Mouse (Mus musculus) testis, adult 2 months (tissue): Measurements from ENCODE around the gene Gjb4. TPM values are rescaled to one million over a fixed set of nuclear protein-coding genes. Genes with fewer than 3 reads are reported as not detected.

Experiments used
- H3K27ac ChIP-seq: fragments of 200-500 bp; 2 replicates; pipeline ENCODE4 v1.5.1; 2012; ENCODE audit warnings: low read depth, low read length; ENCODE audit not compliant: control insufficient read depth, insufficient read depth
- H3K27me3 ChIP-seq: fragments of 200-500 bp; 2 replicates; pipeline ENCODE4 v1.6.1; 2012; ENCODE audit warnings: mild to moderate bottlenecking, low read length, moderate library complexity; ENCODE audit not compliant: control insufficient read depth, insufficient read depth
- H3K36me3 ChIP-seq: fragments of 200-500 bp; 2 replicates; pipeline ENCODE4 v1.6.1; 2012; ENCODE audit warnings: mild to moderate bottlenecking, low read length; ENCODE audit not compliant: control insufficient read depth, insufficient read depth
- H3K4me1 ChIP-seq: fragments of 200-500 bp; 2 replicates; pipeline ENCODE4 v1.6.1; 2012; ENCODE audit warnings: low read length; ENCODE audit not compliant: control insufficient read depth, insufficient read depth
- H3K4me3 ChIP-seq: fragments of 200-500 bp; 2 replicates; pipeline ENCODE4 v1.5.1; 2012; ENCODE audit warnings: low read depth, mild to moderate bottlenecking, low read length, moderate library complexity, mixed read lengths; ENCODE audit not compliant: control insufficient read depth
- CTCF ChIP-seq: fragments of 200-500 bp; IDR thresholded peaks from 2 replicates; pipeline ENCODE4 v1.5.1; 2012; ENCODE audit warnings: low read depth, mild to moderate bottlenecking, inconsistent platforms, low read length, moderate library complexity; ENCODE audit not compliant: control insufficient read depth, insufficient read depth, insufficient replicate concordance
- POLR2A ChIP-seq: fragments of 200-500 bp; IDR thresholded peaks from 2 replicates; pipeline ENCODE4 v1.6.1; 2012; ENCODE audit warnings: low read depth, mild to moderate bottlenecking, inconsistent platforms, low read length, moderate library complexity; ENCODE audit not compliant: control insufficient read depth
- polyA plus RNA-seq: library from polyadenylated mRNA; depleted of rRNA; stranded (reverse); fragments of >200 nt; gene quantifications from 2 replicates; pipeline ENCODE4 v1.2.3, GENCODE M21; 2012

Gene Gjb4
- polyA plus RNA-seq, 1 experiment = not detected

DNA sequence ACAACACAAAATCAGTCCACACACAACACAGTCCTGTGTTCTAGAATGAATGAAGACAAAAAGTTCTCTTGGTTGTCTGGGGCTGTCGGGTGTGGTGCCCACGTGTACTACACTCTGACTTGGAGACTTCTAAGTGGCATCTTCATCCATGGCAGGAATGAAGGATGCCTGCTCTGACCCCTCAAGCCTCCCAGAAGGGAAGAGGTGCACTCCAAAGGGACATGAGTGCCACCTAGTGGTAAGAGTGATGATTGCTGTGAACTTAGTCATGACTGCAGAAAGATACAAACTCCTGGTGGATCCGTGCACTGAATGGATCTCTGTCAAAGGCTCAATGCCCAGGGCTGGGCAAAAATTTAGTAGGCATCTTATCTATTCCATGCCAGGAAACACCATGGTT, 34.3 kb downstream of the Gjb4 start:
- TF ChIP-seq CTCF (peak; percentile 80; the same call in 1 of the 2 replicates), POLR2A (no peak)
- H3K27me3 ChIP-seq = no peaks in the 10 kb centered on the region
- H3K36me3 ChIP-seq = no peaks in the 10 kb centered on the region
- H3K4me3 ChIP-seq = no peak overlapping the region
- no peaks in the 10 kb centered on the region for H3K4me1 ChIP-seq
- H3K27ac ChIP-seq = no peak overlapping the region

GRCm38 (mm10) chr4:127317143-127317542, 36.7 kb downstream of the Gjb4 start:
- H3K4me3 ChIP-seq = no peak overlapping the region
- TF ChIP-seq CTCF = no peak
- TF ChIP-seq POLR2A = no peak
- no peaks in the 10 kb centered on the region for H3K27me3 ChIP-seq
- H3K27ac ChIP-seq = no peak overlapping the region
- H3K4me1 ChIP-seq = peaks cover 4% of the 10 kb centered on the region; the same call in 1 of the 2 replicates
- no peaks in the 10 kb centered on the region for H3K36me3 ChIP-seq

DNA sequence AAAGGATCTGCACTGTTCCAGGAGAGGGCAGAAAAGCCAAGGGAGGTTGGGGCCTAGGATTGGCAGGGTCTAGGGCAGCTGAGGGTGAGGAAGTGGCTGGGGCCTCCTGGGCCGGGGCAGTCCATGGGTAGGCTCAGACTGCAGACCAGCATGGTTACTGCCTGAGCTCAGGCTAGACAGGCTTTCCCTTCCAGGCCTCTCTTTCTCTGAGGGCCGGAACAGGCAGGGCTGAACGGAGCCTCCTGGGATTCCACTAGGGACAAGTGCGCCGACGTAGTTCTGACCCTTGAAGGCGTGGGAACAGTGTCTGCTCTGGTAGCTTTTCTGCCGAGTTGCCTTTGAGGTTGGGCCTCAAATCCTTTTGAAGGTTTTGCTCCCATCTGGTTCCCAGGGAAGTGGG, 38.1 kb downstream of the Gjb4 start:
- no peak for TF ChIP-seq CTCF
- TF ChIP-seq POLR2A = no peak
- H3K27me3 ChIP-seq = no peaks in the 10 kb centered on the region

GRCm38 (mm10) chr4:127314585-127314984, 39.3 kb downstream of the Gjb4 start:
- H3K4me3 ChIP-seq = no peak overlapping the region
- H3K27ac ChIP-seq = no peak overlapping the region; the same call in 1 of the 2 replicates
- no peaks in the 10 kb centered on the region for H3K27me3 ChIP-seq
- no peaks in the 10 kb centered on the region for H3K36me3 ChIP-seq
- H3K4me1 ChIP-seq = peaks cover 4% of the 10 kb centered on the region; the same call in 1 of the 2 replicates
- TF ChIP-seq POLR2A = no peak
- TF ChIP-seq CTCF = no peak

More for the DNA sequence above, 38.1 kb downstream of the Gjb4 start:
- no peaks in the 10 kb centered on the region for H3K36me3 ChIP-seq
- H3K4me3 ChIP-seq = no peak overlapping the region
- H3K4me1 ChIP-seq = peaks cover 4% of the 10 kb centered on the region; the same call in 1 of the 2 replicates
- no peak overlapping the region for H3K27ac ChIP-seq

GRCm38 (mm10) chr4:127313861-127314260, 40.0 kb downstream of the Gjb4 start, which contains the start of gene Gja4:
Gene Gja4 (minus strand): TSS chr4:127314039.
- no peak for TF ChIP-seq POLR2A
- no peak for TF ChIP-seq CTCF
- Histone ChIP-seq H3K4me3 (peak within 1 kb of the TSS; percentile 72), H3K27me3 (no peaks in the 10 kb centered on the region), H3K27ac (no peak within 1 kb of the TSS; the same call in 1 of the 2 replicates), H3K36me3 (no peaks in the 10 kb centered on the region), H3K4me1 (peaks cover 4% of the 10 kb centered on the region; the same call in 1 of the 2 replicates)

DNA sequence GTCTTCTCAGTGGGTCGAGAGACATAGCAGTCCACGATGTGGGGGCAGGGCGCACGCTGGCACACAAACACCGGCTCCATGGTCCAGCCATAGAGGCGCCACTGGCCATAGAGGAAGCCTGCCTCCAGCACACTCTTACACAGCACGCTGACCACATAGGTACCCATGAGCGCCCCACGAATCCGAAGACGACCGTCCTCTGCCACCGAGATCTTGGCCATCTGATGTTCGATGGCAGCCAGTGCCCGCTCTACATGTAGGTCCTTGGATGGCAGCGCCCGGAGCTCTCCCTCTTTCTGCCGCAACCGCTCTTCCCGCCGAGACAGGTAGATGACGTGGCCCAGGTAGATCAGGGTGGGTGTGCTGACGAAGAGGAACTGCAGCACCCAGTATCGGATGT, 41.5 kb downstream of the Gjb4 start:
- Histone ChIP-seq H3K4me3 (no peak overlapping the region), H3K4me1 (peaks cover 4% of the 10 kb centered on the region; the same call in 1 of the 2 replicates), H3K36me3 (no peaks in the 10 kb centered on the region), H3K27ac (no peak overlapping the region), H3K27me3 (no peaks in the 10 kb centered on the region)
- TF ChIP-seq CTCF (no peak), POLR2A (no peak)

DNA sequence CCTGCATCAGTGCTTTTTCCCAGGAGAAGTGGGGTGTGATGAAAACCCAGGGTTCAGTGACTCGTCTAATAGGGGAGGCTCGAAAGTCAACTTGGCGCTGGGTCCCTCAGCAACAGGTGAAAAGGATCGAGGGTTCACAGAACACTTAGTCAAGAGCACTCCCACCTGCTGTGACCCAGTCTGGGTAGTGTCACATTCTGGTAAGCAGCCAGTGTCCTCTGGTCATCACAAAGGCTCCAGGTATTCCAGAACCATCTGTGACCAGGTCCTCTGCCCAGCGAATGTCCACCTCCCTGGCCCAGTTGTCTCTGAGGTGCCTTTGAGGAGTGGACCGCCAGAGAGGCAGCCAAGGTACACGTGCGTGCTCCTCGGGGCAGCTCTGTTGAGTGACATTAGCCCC, 42.3 kb downstream of the Gjb4 start:
- no peak overlapping the region for H3K27ac ChIP-seq
- peaks cover 4% of the 10 kb centered on the region; the same call in 1 of the 2 replicates for H3K4me1 ChIP-seq
- TF ChIP-seq POLR2A = no peak
- no peak for TF ChIP-seq CTCF
- H3K36me3 ChIP-seq = no peaks in the 10 kb centered on the region
- no peak overlapping the region for H3K4me3 ChIP-seq
- H3K27me3 ChIP-seq = no peaks in the 10 kb centered on the region
